Mouse (Mus musculus): ENCODE measurements at regions not wholly inside any gene's neighbourhood (a gene's known extent, or its start where the extent isn't known, plus 50 kb on each side); places are given as distances from the start of the nearest gene placed in this dataset.

- TF ChIP-seq CTCF (IDR thresholded peaks at IDR 0.05; ENCODE audit: insufficient read depth, low read depth, low read length) (no peak), POLR2A (IDR thresholded peaks at IDR 0.05; ENCODE audit: insufficient read depth, low read depth, low read length) (no peak)
Measured at GRCm38 (mm10) chr4:105509091-105509490, 280.6 kb upstream of the Gm12728 start.

All from olfactory bulb, adult 2 months (tissue).